Mouse (Mus musculus) bone marrow, adult 2 months (tissue): ENCODE results near the gene Diras1. TPM values are rescaled to one million over a fixed set of nuclear protein-coding genes. Genes with fewer than 3 reads are reported as not detected.

Experiments
- H3K27ac ChIP-seq: fragments of 200-500 bp; 2 replicates; pipeline ENCODE4 v1.5.1; 2012; ENCODE audit warnings: low read depth, mild to moderate bottlenecking, control low read depth, inconsistent platforms, low read length; ENCODE audit not compliant: control insufficient read depth, poor library complexity, insufficient read depth
- H3K4me1 ChIP-seq: fragments of 200-500 bp; 2 replicates; pipeline ENCODE4 v1.6.1; 2011; ENCODE audit warnings: low read length; ENCODE audit not compliant: control insufficient read depth, insufficient read depth
- H3K4me3 ChIP-seq: fragments of 200-500 bp; replicated peaks from 2 replicates; pipeline ENCODE3; 2011; ENCODE audit warnings: mild to moderate bottlenecking, low read depth, low read length, control low read depth; ENCODE audit not compliant: control insufficient read depth
- CTCF ChIP-seq: fragments of 200-500 bp; IDR thresholded peaks from 2 replicates; pipeline ENCODE4 v1.5.1; 2011; ENCODE audit warnings: low read length, control low read depth; ENCODE audit not compliant: control insufficient read depth, insufficient read depth
- POLR2A ChIP-seq: fragments of 200-500 bp; IDR thresholded peaks from 2 replicates; pipeline ENCODE4 v1.6.1; 2011; ENCODE audit warnings: low read depth, mild to moderate bottlenecking, control low read depth, low read length, borderline replicate concordance; ENCODE audit not compliant: control insufficient read depth
- WGBS: fragments of 180-500 bp; shearing (Covaris S2); methylation state at CpG from one replicate; pipeline ENCODE4 v1.1.7; 2018; 5-methylcytosine and 5-hydroxymethylcytosine counted together
- polyA plus RNA-seq: library from polyadenylated mRNA; stranded (reverse); fragments of >200 nt; gene quantifications from 2 replicates; pipeline ENCODE4 v1.2.4, GENCODE M21; 2011; ENCODE audit warnings: low replicate concordance; ENCODE audit not compliant: missing spikeins, insufficient read depth, insufficient read length

Diras1 gene
- polyA plus RNA-seq, 1 experiment, result not detected

DNA sequence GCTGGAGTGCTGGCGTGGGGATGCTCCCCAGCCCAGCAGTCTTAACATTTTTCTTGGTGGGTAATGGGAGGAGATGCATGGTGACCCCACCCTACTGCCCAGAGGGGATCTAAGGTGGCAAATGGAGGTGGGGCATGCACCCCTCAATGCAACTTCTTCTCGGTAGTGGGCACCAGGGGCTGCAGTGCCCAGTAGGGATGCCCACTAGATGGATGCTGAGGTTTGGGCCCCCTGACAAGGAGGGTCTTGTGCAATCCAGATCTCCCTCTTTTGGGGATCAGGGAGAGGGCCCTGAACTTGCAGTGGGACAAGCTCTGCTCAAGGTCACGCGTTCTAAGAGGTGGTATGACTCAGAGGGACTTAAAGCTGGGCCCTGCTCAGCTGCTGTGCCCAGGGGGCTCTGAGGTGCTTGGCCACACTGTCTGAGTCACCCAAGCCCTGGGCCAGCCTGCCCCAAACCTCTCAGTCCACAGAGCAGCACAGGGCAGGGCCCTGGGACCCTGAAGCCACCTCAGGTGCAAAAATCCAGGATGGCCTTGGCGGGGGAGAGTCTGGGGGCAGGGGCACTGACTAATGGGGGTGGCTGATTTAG lies 1.0 kb downstream of the Diras1 start:
- Histone ChIP-seq H3K4me3 (no peak overlapping the region), H3K4me1 (no peaks in the 10 kb centered on the region), H3K27ac (no peak overlapping the region)
- no peak for TF ChIP-seq CTCF
- TF ChIP-seq POLR2A, result no peak
- 65% methylated on average over 5 of the region's 5 CpGs for WGBS

DNA sequence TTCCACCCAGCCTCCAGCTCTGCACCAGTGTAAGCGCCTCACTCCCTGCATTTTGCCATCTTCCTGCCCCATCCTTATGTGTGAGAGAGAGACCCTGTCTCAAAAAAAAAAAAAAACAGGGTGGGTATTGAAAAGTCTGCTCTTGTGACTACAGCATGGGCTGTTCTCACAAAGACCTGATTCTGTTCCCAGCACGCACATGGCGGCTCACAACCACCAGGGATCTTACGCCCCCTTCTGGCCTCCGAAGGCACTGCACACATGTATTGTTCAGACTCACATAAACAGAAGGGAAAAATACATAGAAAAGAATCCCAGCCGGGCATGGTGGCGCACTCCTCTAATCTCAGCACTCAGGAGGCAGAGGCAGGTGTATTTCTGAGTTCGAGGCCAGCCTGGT lies 2.7 kb downstream of the Diras1 start:
- Histone ChIP-seq H3K27ac (no peak overlapping the region), H3K4me1 (no peaks in the 10 kb centered on the region), H3K4me3 (no peak overlapping the region)
- TF ChIP-seq CTCF, result peak; percentile 35; the same call in 1 of the 2 replicates
- TF ChIP-seq POLR2A, result no peak
- 54% methylated on average over 8 of the region's 8 CpGs for WGBS

DNA sequence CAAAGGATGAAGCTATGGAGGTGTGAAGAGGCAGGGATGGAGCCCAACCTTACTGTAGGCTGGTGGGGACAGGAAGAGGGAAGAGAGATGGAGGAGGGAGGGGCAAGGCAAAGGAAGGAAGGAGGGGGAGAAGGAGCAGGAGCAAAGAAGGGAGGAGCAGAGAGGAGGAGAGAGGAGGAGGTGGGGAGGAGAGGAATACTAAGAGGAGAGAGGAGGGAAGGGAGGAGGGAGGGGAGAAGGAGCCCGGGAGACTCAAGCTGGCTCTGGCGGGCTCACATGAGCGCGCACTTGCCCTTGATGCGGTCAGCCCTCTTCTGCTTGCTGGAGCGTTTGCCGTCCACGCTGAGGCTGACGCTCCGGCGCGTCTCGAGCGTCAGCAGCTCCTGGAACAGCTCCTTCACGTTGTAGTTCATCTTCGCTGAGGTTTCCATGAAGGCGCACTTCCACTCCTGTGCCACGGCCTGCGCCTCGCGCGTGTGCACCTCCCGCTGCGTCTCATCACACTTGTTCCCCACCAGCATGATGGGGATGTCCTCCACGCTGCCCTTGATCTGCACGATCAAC lies 3.8 kb downstream of the Diras1 start:
- no peak overlapping the region for H3K27ac ChIP-seq
- WGBS, result 12% methylated on average over 26 of the region's 26 CpGs
- no peaks in the 10 kb centered on the region for H3K4me1 ChIP-seq
- no peak overlapping the region for H3K4me3 ChIP-seq
- TF ChIP-seq CTCF (no peak), POLR2A (no peak)

DNA sequence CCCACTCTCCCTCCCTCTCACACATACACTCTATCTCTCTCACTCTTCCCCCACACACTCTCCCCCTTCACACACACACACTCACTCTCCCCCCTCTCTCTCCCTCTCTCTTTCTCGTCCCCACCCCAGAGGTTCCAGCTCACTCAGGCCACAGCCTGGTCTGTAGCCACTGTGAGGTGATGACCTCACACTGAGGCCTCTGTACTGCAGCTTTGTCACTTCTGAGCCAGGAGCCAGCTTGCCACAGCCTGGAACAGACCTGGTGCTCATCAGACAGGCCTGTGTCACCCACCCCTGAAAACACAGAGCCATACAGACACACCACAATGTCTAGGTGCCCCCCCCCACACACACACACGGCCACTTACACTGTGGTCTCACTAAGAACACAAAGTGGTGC lies 5.3 kb downstream of the Diras1 start:
- Histone ChIP-seq H3K4me3 (no peak overlapping the region), H3K27ac (no peak overlapping the region), H3K4me1 (peaks cover 2% of the 10 kb centered on the region; the same call in 1 of the 2 replicates)
- 61% methylated on average over 2 of the region's 2 CpGs for WGBS
- TF ChIP-seq POLR2A (no peak), CTCF (no peak)

DNA sequence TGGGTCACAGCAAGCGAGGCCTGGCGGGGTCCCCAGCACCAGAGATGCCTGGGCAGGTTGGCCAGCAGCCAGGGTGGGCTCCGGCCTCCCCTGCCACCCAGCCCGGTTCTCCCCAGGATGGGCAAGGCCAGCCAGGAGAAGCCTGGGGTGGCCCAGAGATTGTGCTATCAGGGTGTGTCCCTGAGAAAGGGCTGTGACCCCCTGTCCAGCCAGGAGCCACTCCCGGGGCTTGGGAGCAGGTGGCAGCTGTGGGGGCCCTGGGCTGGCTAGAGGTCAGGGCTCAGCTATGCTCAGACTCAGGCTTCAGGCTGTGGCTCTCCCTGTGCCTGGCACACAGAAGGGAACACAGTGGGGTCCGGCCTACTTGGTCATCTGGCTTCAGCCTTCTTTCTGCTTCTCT lies 5.8 kb downstream of the Diras1 start:
- H3K4me3 ChIP-seq, result no peak overlapping the region
- H3K27ac ChIP-seq, result no peak overlapping the region
- TF ChIP-seq POLR2A (no peak), CTCF (no peak)
- peaks cover 2% of the 10 kb centered on the region; the same call in 1 of the 2 replicates for H3K4me1 ChIP-seq
- WGBS, result 60% methylated on average over 6 of the region's 6 CpGs

DNA sequence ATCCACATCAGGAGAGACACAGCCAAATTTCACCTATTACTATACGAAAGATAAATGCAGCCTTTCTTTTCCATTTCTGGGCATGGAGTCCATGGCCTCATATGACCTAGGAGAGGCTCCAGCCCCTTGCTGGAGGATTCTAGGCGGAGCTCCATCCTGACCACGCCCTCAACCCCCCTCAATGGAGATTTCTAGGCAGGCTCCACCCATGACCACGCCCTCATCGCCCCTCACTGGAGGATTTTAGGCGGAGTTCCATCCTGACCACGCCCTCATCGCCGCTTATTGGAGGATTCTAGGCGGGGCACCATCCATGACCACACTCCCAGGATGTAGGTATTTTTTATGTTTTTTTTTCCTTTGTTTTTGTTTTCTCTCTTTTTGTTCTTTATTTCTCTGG lies 7.1 kb downstream of the Diras1 start:
- Histone ChIP-seq H3K4me1 (peaks cover 2% of the 10 kb centered on the region; the same call in 1 of the 2 replicates), H3K4me3 (no peak overlapping the region), H3K27ac (no peak overlapping the region)
- WGBS, result 42% methylated on average over 10 of the region's 10 CpGs
- TF ChIP-seq CTCF (no peak), POLR2A (no peak)

DNA sequence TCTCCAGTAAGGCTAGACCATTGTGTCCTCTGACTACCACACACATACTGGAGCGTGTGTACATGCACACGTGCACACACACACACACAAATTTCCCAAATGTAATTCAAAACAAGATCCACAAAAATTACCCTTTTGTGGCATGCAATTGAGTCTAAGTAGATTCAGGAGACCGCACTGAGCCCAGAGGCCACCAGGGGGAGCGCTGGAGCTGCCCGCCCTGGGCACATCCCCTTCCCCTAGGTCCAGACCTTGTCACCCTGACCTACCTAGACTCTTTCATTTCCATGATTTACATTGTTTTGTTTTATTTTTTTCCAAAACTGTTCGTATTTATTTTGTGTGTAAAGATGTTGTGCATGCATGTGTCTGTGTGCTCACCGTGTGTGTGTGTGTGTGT lies 8.8 kb downstream of the Diras1 start:
- Histone ChIP-seq H3K27ac (no peak overlapping the region), H3K4me3 (no peak overlapping the region), H3K4me1 (peaks cover 2% of the 10 kb centered on the region; the same call in 1 of the 2 replicates)
- TF ChIP-seq CTCF (peak; percentile 81), POLR2A (no peak)
- 5% methylated on average over 7 of the region's 7 CpGs for WGBS

DNA sequence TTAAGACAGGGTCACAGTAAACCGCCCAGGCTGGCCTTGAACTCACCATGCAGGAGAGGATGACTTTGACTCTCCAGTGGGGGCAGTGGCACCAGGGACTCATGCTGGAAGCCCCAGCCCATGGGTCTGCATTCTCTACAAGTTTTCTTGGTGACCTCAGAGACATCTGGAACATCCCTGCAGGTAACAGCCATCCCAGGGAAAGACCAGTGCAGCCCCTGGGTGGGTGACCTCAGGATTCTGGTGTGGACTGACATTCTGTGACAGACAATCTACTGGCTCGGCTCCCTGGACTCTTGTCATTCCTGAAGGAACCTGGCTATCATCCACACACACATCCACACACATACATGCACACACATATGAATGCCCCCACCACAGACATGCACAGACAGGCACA lies 9.8 kb downstream of the Diras1 start:
- peaks cover 2% of the 10 kb centered on the region; the same call in 1 of the 2 replicates for H3K4me1 ChIP-seq
- no peak overlapping the region for H3K4me3 ChIP-seq
- no peak for TF ChIP-seq CTCF
- TF ChIP-seq POLR2A, result no peak
- 80% methylated on average over 2 of the region's 2 CpGs for WGBS
- no peak overlapping the region for H3K27ac ChIP-seq
